Mouse (Mus musculus) midbrain, postnatal 0 days (tissue): ENCODE results near the gene Map1lc3b. TPM values are rescaled to one million over a fixed set of nuclear protein-coding genes. Genes with fewer than 3 reads are reported as not detected.

Experiments used
- ATAC-seq: fragments of 200-750 bp; cut with Nextera tagmentation; 2 replicates; pipeline ENCODE4 v1.8.0; 2017; ENCODE audit warnings: moderate number of reproducible peaks, mild to moderate bottlenecking, moderate TSS enrichment, moderate library complexity; ENCODE audit not compliant: low FRiP score
- DNase-seq: peaks from one replicate; pipeline ENCODE4 v3.0.0-alpha.2; 2015; ENCODE audit warnings: low spot score
- H3K27ac ChIP-seq: fragments of 300-500 bp; sonication (generic); 2 replicates; pipeline ENCODE4 v1.5.1; 2014; ENCODE audit warnings: low read depth, mild to moderate bottlenecking, low read length, mixed read lengths
- H3K27me3 ChIP-seq: fragments of 300-500 bp; sonication (generic); 2 replicates; pipeline ENCODE4 v1.6.1; 2014; ENCODE audit warnings: low read length, control low read depth, mixed read lengths; ENCODE audit not compliant: insufficient read depth
- H3K36me3 ChIP-seq: fragments of 300-500 bp; sonication (generic); 2 replicates; pipeline ENCODE4 v1.6.1; 2014; ENCODE audit warnings: low read length, control low read depth, mixed read lengths; ENCODE audit not compliant: insufficient read depth
- H3K4me1 ChIP-seq: fragments of 300-500 bp; sonication (generic); 2 replicates; pipeline ENCODE4 v1.6.1; 2014; ENCODE audit warnings: mild to moderate bottlenecking, control low read depth, antibody characterized with exemption, low read length, mixed read lengths; ENCODE audit not compliant: insufficient read depth
- H3K4me2 ChIP-seq: fragments of 300-500 bp; sonication (generic); 2 replicates; pipeline ENCODE4 v1.6.1; 2014; ENCODE audit warnings: low read depth, mild to moderate bottlenecking, low read length, mixed read lengths; ENCODE audit not compliant: poor library complexity, severe bottlenecking
- H3K4me3 ChIP-seq: fragments of 300-500 bp; sonication (generic); 2 replicates; pipeline ENCODE4 v1.5.1; 2014; ENCODE audit warnings: low read depth, mild to moderate bottlenecking, low read length, moderate library complexity
- H3K9ac ChIP-seq: fragments of 300-500 bp; sonication (generic); replicated peaks from 2 replicates; pipeline ENCODE4 v1.6.1; 2014; ENCODE audit warnings: mild to moderate bottlenecking, low read length, moderate library complexity, mixed read lengths; ENCODE audit not compliant: poor library complexity, severe bottlenecking
- H3K9me3 ChIP-seq: fragments of 300-500 bp; sonication (generic); 2 replicates; pipeline ENCODE4 v1.6.1; 2016; ENCODE audit warnings: low read length, control low read depth
- CTCF ChIP-seq: IDR thresholded peaks from 2 replicates; pipeline ENCODE4 v1.5.1; 2016; ENCODE audit warnings: antibody characterized with exemption, mild to moderate bottlenecking
- WGBS: fragments of 180-500 bp; shearing (Covaris S2); extraction: QIAGEN DNeasy Blood & Tissue Kit; methylation state at CpG from one replicate; pipeline ENCODE4 v1.1.7; 2014; 5-methylcytosine and 5-hydroxymethylcytosine counted together
- polyA plus RNA-seq: library from polyadenylated mRNA; unstranded; fragments of >200 nt; fragmentation: Nextera tagmentation; extraction: Ambion mirVana; gene quantifications from 2 replicates; pipeline ENCODE4 v1.2.1, GENCODE M21; 2015
- total RNA-seq: library from RNA; depleted of rRNA; stranded (reverse); fragments of >200 nt; gene quantifications from 2 replicates; pipeline ENCODE4 v1.2.3, GENCODE M21; 2014

The Map1lc3b gene
- total and polyA plus RNA-seq, 2 experiments from 2014 or later: 264 to 343 TPM

GRCm38 (mm10) chr8:121623043-121623442 lies 32.9 kb downstream of the Map1lc3b start:
- DNase-seq (no peak), ATAC-seq (no peak)
- Histone ChIP-seq H3K9me3 (no peaks in the 10 kb centered on the region), H3K27me3 (no peaks in the 10 kb centered on the region), H3K4me1 (peaks cover 5% of the 10 kb centered on the region; the same call in 1 of the 2 replicates), H3K9ac (no peak overlapping the region), H3K27ac (no peak overlapping the region), H3K4me3 (no peak overlapping the region), H3K4me2 (no peak overlapping the region), H3K36me3 (peaks cover 18% of the 10 kb centered on the region)
- TF ChIP-seq CTCF: no peak
- 58% methylated on average over 8 of the region's 8 CpGs for WGBS

GRCm38 (mm10) chr8:121628681-121629080 lies 38.5 kb downstream of the Map1lc3b start:
- TF ChIP-seq CTCF: no peak
- Histone ChIP-seq H3K36me3 (peaks cover 18% of the 10 kb centered on the region), H3K9ac (no peak overlapping the region), H3K27me3 (no peaks in the 10 kb centered on the region), H3K27ac (no peak overlapping the region), H3K4me3 (no peak overlapping the region), H3K4me2 (no peak overlapping the region), H3K9me3 (no peaks in the 10 kb centered on the region), H3K4me1 (no peaks in the 10 kb centered on the region)
- 94% methylated on average over 4 of the region's 4 CpGs for WGBS
- DNase-seq: no peak
- ATAC-seq: no peak

GRCm38 (mm10) chr8:121631645-121632071 lies 41.5 kb downstream of the Map1lc3b start:
- 72% methylated on average over 7 of the region's 7 CpGs for WGBS
- Histone ChIP-seq H3K4me3 (no peak overlapping the region), H3K27ac (0 out of 2 replicates have a peak overlapping the region, but pooled peaks have one; percentile 12), H3K36me3 (peaks cover 9% of the 10 kb centered on the region), H3K4me1 (no peaks in the 10 kb centered on the region), H3K9ac (no peak overlapping the region), H3K9me3 (no peaks in the 10 kb centered on the region), H3K4me2 (no peak overlapping the region), H3K27me3 (no peaks in the 10 kb centered on the region)
- DNase-seq (no peak), ATAC-seq (no peak)
- TF ChIP-seq CTCF: 0 out of 2 replicates have a peak, but pooled peaks have one; percentile 4

- 0 out of 2 replicates have a peak overlapping the region, but pooled peaks have one; percentile 6 for H3K27ac ChIP-seq
- 89% methylated on average over 5 of the region's 5 CpGs for whole genome bisulfite sequencing
- no peaks in the 10 kb centered on the region for H3K27me3 ChIP-seq
- no peak for TF ChIP-seq CTCF
- DNase-seq (no peak), ATAC-seq (no peak)
- peaks cover 8% of the 10 kb centered on the region for H3K36me3 ChIP-seq
- no peaks in the 10 kb centered on the region for H3K4me1 ChIP-seq
- no peak overlapping the region for H3K9ac ChIP-seq
- H3K4me3 ChIP-seq: no peak overlapping the region
- no peaks in the 10 kb centered on the region for H3K9me3 ChIP-seq
- no peak overlapping the region for H3K4me2 ChIP-seq
These were observed 42.2 kb downstream of the Map1lc3b start for GRCm38 (mm10) chr8:121632401-121632800.

GRCm38 (mm10) chr8:121635534-121635933 lies 45.4 kb downstream of the Map1lc3b start:
- no peaks in the 10 kb centered on the region for H3K27me3 ChIP-seq
- no peaks in the 10 kb centered on the region for H3K4me1 ChIP-seq
- H3K36me3 ChIP-seq: no peaks in the 10 kb centered on the region
- no peak for DNase-seq
- H3K9me3 ChIP-seq: no peaks in the 10 kb centered on the region
- H3K27ac ChIP-seq: no peak overlapping the region
- peak; percentile 14 for TF ChIP-seq CTCF
- H3K4me3 ChIP-seq: no peak overlapping the region
- H3K4me2 ChIP-seq: no peak overlapping the region
- ATAC-seq: no peak
- no peak overlapping the region for H3K9ac ChIP-seq
- WGBS: 84% methylated on average over 6 of the region's 6 CpGs

GRCm38 (mm10) chr8:121636180-121636579 lies 46.0 kb downstream of the Map1lc3b start:
- no peak overlapping the region for H3K9ac ChIP-seq
- no peaks in the 10 kb centered on the region for H3K36me3 ChIP-seq
- TF ChIP-seq CTCF: no peak
- H3K4me2 ChIP-seq: no peak overlapping the region
- H3K27me3 ChIP-seq: no peaks in the 10 kb centered on the region
- no peak overlapping the region for H3K27ac ChIP-seq
- DNase-seq (no peak), ATAC-seq (no peak)
- WGBS: 84% methylated on average over 8 of the region's 8 CpGs
- no peaks in the 10 kb centered on the region for H3K9me3 ChIP-seq
- no peaks in the 10 kb centered on the region for H3K4me1 ChIP-seq
- H3K4me3 ChIP-seq: no peak overlapping the region
